ENCODE assay signal across 16 mouse cellular contexts in the genomic region with DNA sequence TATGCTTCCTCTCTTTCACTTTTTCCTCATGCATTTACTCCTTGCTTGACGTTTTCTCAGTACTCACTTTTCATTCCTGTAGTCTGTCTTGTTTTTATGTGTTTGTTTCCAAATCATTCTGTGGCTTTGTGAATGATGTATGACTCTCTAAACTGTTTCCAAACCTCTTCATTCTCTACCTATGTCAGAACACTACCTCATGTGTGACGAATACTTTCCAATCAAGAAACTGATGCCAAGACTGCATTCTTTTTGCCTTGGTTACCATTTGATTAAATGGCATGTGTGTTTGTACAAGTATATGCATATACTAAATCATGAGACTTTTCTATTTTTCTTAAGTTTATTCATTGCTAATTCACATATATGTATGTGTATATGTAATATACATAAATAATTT.
"Had no signal": no experiment of that assay in that cellular context is flagged by ENCODE, and none has a peak within 500 bp of the region (broad histone marks: within the 10 kb centered on the region; RNA-seq: fewer than 3 reads in every experiment).

No protein-coding gene starts in this region.

- H3K27me3 ChIP-seq: neural tube, embryonic 13.5 days; neural tube, embryonic 15.5 days; stomach, embryonic 15.5 days had no signal

- DNase-seq: retina, postnatal 1 day; right cerebral cortex, adult 18-20 months; right cerebral cortex, postnatal 14 days; right cerebral cortex, postnatal 25 days; right cerebral cortex, postnatal 4 days; spleen, adult 18-20 months; thymus, adult 18-20 months; thymus, adult 2 months; thymus, postnatal 14 days; thymus, postnatal 25 days; thymus, postnatal 36 days; thymus, postnatal 4 days had no signal

- H3K4me3 ChIP-seq: neural tube, embryonic 13.5 days; neural tube, embryonic 15.5 days; stomach, embryonic 15.5 days had no signal

- H3K9me3 ChIP-seq: neural tube, embryonic 13.5 days; neural tube, embryonic 15.5 days; stomach, embryonic 15.5 days had no signal

- H3K4me1 ChIP-seq: neural tube, embryonic 13.5 days; neural tube, embryonic 15.5 days; stomach, embryonic 15.5 days had no signal

- H3K9ac ChIP-seq: neural tube, embryonic 13.5 days; neural tube, embryonic 15.5 days; stomach, embryonic 15.5 days had no signal

- H3K4me2 ChIP-seq: neural tube, embryonic 13.5 days; neural tube, embryonic 15.5 days; stomach, embryonic 15.5 days had no signal

- H3K36me3 ChIP-seq: neural tube, embryonic 13.5 days; neural tube, embryonic 15.5 days; stomach, embryonic 15.5 days had no signal

- H3K27ac ChIP-seq: neural tube, embryonic 13.5 days; neural tube, embryonic 15.5 days; stomach, embryonic 15.5 days; stomach, postnatal 0 days had no signal
